Mouse (Mus musculus) cerebellum, adult 2 months (tissue): ENCODE measurements around the gene Arhgap11a.

Experiments used
- CTCF ChIP-seq: fragments of 200-500 bp; IDR thresholded peaks from 2 replicates; pipeline ENCODE4 v1.5.1; 2011; ENCODE audit warnings: low read depth, mild to moderate bottlenecking, control low read depth, low read length, moderate library complexity, borderline replicate concordance; ENCODE audit not compliant: insufficient read depth
- POLR2A ChIP-seq: fragments of 200-500 bp; IDR thresholded peaks from 2 replicates; pipeline ENCODE4 v1.6.1; 2011; ENCODE audit warnings: low read length, control low read depth, borderline replicate concordance; ENCODE audit not compliant: insufficient read depth

- TF ChIP-seq POLR2A = no peak
- no peak for TF ChIP-seq CTCF
Observed at GRCm38 (mm10) chr2:113886061-113886460, 37.6 kb upstream of the Arhgap11a start.
